8 mouse cellular contexts compared by ENCODE assay signal in the genomic region with DNA sequence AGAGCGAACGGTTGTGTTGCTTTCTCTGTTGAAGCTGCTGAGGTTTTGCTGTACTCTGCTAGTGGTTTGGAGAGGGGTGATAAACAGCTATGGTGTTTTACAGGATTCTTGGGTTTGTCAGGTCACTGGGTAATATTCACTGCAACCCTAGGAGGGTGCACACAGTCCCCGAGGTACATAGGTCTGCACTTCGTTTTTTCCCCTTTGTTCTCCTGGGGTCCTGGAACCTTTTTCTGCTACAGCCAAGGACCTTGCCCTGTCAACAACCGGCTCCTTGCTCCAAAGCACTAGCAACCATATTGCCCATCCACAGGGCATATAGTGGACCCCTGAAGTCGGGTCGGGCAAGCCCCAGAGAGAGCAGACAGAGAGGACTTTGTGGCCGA. TPM values are rescaled to one million over a fixed set of nuclear protein-coding genes. Genes with fewer than 3 reads are reported as not detected.
DNase-seq lines count a peak whose midpoint lies in the region; ATAC-seq and TF ChIP-seq lines count a peak whose summit lies in the region.
"Not testable (repeated sequence)": the region's sequence is repeated elsewhere in the genome, so short reads cannot be mapped to it uniquely, and the experiment has no call there.

No protein-coding gene starts in this region.

- peak; percentile 50 to 73 for DNase-seq in left cerebral cortex, postnatal 10 days (ENCODE audit: extremely low spot score in 1 of 2, low spot score in 2 of 2)
- peak; percentile 32 for DNase-seq in lung, postnatal 10 days
- DNase-seq in thymus, adult 2 months: not testable (repeated sequence)

- TF ChIP-seq POLR2A in thymus, adult 2 months (IDR thresholded peaks at IDR 0.05; ENCODE audit: control insufficient read depth, extremely low read depth, insufficient read depth, low read length, poor library complexity): 0 out of 2 replicates have a peak, but pooled peaks have one; percentile 31

- H3K4me1 ChIP-seq in embryonic facial prominence, embryonic 15.5 days; heart, embryonic 11.5 days (ENCODE audit: control insufficient read depth, insufficient read depth, low read length); intestine, postnatal 0 days (replicated peaks; ENCODE audit: control insufficient read depth, insufficient read depth, low read length); neural tube, embryonic 14.5 days (ENCODE audit: control insufficient read depth, insufficient read depth, low read length); thymus, adult 2 months (replicated peaks; ENCODE audit: control insufficient read depth, insufficient read depth, low read length): not testable (repeated sequence)

- not testable (repeated sequence) for H3K4me3 ChIP-seq in embryonic facial prominence, embryonic 15.5 days (replicated peaks); heart, embryonic 11.5 days (ENCODE audit: low read depth, low read length); intestine, postnatal 0 days (ENCODE audit: low read depth, low read length); neural tube, embryonic 14.5 days (ENCODE audit: low read depth, low read length); thymus, adult 2 months (ENCODE audit: control insufficient read depth, insufficient read depth, low read length)

- H3K9ac ChIP-seq in embryonic facial prominence, embryonic 15.5 days; heart, embryonic 11.5 days (ENCODE audit: low read depth, low read length); intestine, postnatal 0 days (ENCODE audit: low read depth, low read length); neural tube, embryonic 14.5 days (replicated peaks; ENCODE audit: low read depth, low read length): not testable (repeated sequence)

- WGBS in embryonic facial prominence, embryonic 15.5 days: 1% methylated on average over 4 of the region's 8 CpGs
- WGBS in heart, embryonic 11.5 days (ENCODE audit: insufficient replicate concordance): 0% methylated on average over 3 of the region's 8 CpGs
- WGBS in intestine, postnatal 0 days: 0% methylated on average over 3 of the region's 8 CpGs
- 0% methylated on average over 2 of the region's 8 CpGs for WGBS in neural tube, embryonic 14.5 days
- 2% methylated on average over 3 of the region's 8 CpGs for WGBS in thymus, adult 2 months

- not testable (repeated sequence) for H3K27me3 ChIP-seq in embryonic facial prominence, embryonic 15.5 days; heart, embryonic 11.5 days (ENCODE audit: control insufficient read depth, insufficient read depth, low read length); intestine, postnatal 0 days (replicated peaks; ENCODE audit: control insufficient read depth, insufficient read depth, low read length); neural tube, embryonic 14.5 days (ENCODE audit: control insufficient read depth, insufficient read depth, low read length); thymus, adult 2 months (ENCODE audit: control insufficient read depth, insufficient read depth, low read length)

- not testable (repeated sequence) for H3K4me2 ChIP-seq in embryonic facial prominence, embryonic 15.5 days (replicated peaks); heart, embryonic 11.5 days; intestine, postnatal 0 days (replicated peaks; ENCODE audit: low read depth); neural tube, embryonic 14.5 days (ENCODE audit: low read depth, low read length)

- not testable (repeated sequence) for H3K9me3 ChIP-seq in embryonic facial prominence, embryonic 15.5 days (replicated peaks); heart, embryonic 11.5 days (replicated peaks; ENCODE audit: control insufficient read depth, low read length); intestine, postnatal 0 days (ENCODE audit: control insufficient read depth); neural tube, embryonic 14.5 days (ENCODE audit: control insufficient read depth, low read length)

- intact Hi-C loops in left cerebral cortex, postnatal 10 days (cut with DNase I): not testable (repeated sequence)

- ATAC-seq in activated CD4-positive, CD25-positive, alpha-beta regulatory T cell, adult 4 months: peak; percentile 57
- peak; percentile 86 for ATAC-seq in embryonic facial prominence, embryonic 15.5 days (ENCODE audit: insufficient number of reproducible peaks, low FRiP score, low TSS enrichment, low read depth)
- ATAC-seq in heart, embryonic 11.5 days (replicated peaks; ENCODE audit: insufficient number of reproducible peaks, low FRiP score, low TSS enrichment): peak; percentile 84
- peak; percentile 80 for ATAC-seq in intestine, postnatal 0 days
- peak; percentile 83 for ATAC-seq in neural tube, embryonic 14.5 days (ENCODE audit: low read depth)

- not testable (repeated sequence) for H3K27ac ChIP-seq in embryonic facial prominence, embryonic 15.5 days (replicated peaks); heart, embryonic 11.5 days (ENCODE audit: low read depth, low read length); intestine, postnatal 0 days (ENCODE audit: low read depth, low read length); neural tube, embryonic 14.5 days (ENCODE audit: low read depth, low read length); thymus, adult 2 months (ENCODE audit: control insufficient read depth, insufficient read depth, low read length)

- TF ChIP-seq CTCF in intestine, postnatal 0 days (IDR thresholded peaks at IDR 0.05; ENCODE audit: low read depth); thymus, adult 2 months (IDR thresholded peaks at IDR 0.05; ENCODE audit: borderline replicate concordance, control insufficient read depth, extremely low read depth, insufficient read depth, low read length, poor library complexity): not testable (repeated sequence)

- H3K36me3 ChIP-seq in embryonic facial prominence, embryonic 15.5 days; heart, embryonic 11.5 days (ENCODE audit: control insufficient read depth, insufficient read depth, low read length); intestine, postnatal 0 days (ENCODE audit: control insufficient read depth, insufficient read depth); neural tube, embryonic 14.5 days (ENCODE audit: control insufficient read depth, insufficient read depth, low read length); thymus, adult 2 months (ENCODE audit: control insufficient read depth, insufficient read depth, low read length): not testable (repeated sequence)

RNA-seq across cellular contexts. Expression of gene Eapp, which starts 14.8 kb away (rescaled TPM):
- polyA plus RNA-seq in activated CD4-positive, CD25-positive, alpha-beta regulatory T cell, adult 4 months (2017; shearing (Covaris generic)): 100 to 1,000 TPM; 103 to 138 TPM
- polyA plus RNA-seq in embryonic facial prominence, embryonic 15.5 days (2015; fragmentation: Nextera tagmentation; extraction: Ambion mirVana): 71.1 and 72.6 TPM in 2 replicates
- polyA plus RNA-seq in heart, embryonic 11.5 days (2014; fragmentation: Nextera tagmentation; extraction: Ambion mirVana): 49.9 and 52.4 TPM in 2 replicates
- 93.6 and 94.1 TPM in 2 replicates for polyA plus RNA-seq in intestine, postnatal 0 days (2015; fragmentation: Nextera tagmentation; extraction: Ambion mirVana)
- total RNA-seq in left cerebral cortex, postnatal 10 days (2021): 10 to 100 TPM; 38.0 to 44.2 TPM
- 77.2 and 83.9 TPM in 2 replicates for polyA plus RNA-seq in neural tube, embryonic 14.5 days (2014; fragmentation: Nextera tagmentation; extraction: Ambion mirVana)
- polyA plus RNA-seq in thymus, adult 2 months (2012; rRNA removed): 8.8 and 12.5 TPM in 2 replicates

RNA-seq across cellular contexts. Expression of gene Sptssa, which starts 54.1 kb away (rescaled TPM):
- 100 to 1,000 TPM; 207 to 223 TPM for polyA plus RNA-seq in activated CD4-positive, CD25-positive, alpha-beta regulatory T cell, adult 4 months (2017; shearing (Covaris generic))
- 190 and 192 TPM in 2 replicates for polyA plus RNA-seq in embryonic facial prominence, embryonic 15.5 days (2015; fragmentation: Nextera tagmentation; extraction: Ambion mirVana)
- polyA plus RNA-seq in heart, embryonic 11.5 days (2014; fragmentation: Nextera tagmentation; extraction: Ambion mirVana): 125 and 140 TPM in 2 replicates
- polyA plus RNA-seq in intestine, postnatal 0 days (2015; fragmentation: Nextera tagmentation; extraction: Ambion mirVana): 168 and 172 TPM in 2 replicates
- 10 to 100 TPM; 43.8 to 44.2 TPM for total RNA-seq in left cerebral cortex, postnatal 10 days (2021)
- 219 and 224 TPM in 2 replicates for polyA plus RNA-seq in neural tube, embryonic 14.5 days (2014; fragmentation: Nextera tagmentation; extraction: Ambion mirVana)
- polyA plus RNA-seq in thymus, adult 2 months (2012; rRNA removed): 92.1 and 97.8 TPM in 2 replicates
